Mouse (Mus musculus): ENCODE measurements around the gene Tmem147. TPM values are rescaled to one million over a fixed set of nuclear protein-coding genes. Genes with fewer than 3 reads are reported as not detected.
A peak's percentile ranks its signal among the peaks of the same experiment; 100 is the strongest.

The Tmem147 gene
- total and polyA plus RNA-seq, 2 experiments from 2014 or later = 167 to 290 TPM

DNA sequence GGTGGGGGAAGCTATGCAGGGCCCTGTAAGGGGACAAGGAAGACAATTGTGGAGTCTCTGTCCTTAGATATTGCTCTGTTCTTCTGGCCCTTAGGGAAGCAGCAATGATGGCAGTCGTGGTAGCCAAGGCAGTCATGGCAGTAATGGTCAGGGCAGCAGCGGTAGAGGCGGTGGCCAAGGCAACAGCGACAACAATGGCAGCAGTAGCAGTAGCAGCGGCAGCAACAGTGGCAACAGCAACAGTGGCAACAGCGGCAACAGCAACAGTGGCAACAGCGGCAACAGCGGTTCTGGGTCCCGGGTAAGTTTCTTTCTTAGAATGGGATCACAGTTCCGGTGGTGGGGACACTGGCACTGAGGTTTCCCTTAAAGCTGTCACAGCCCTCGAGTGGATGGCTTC lies 35.8 kb upstream of the Tmem147 start:
- no peaks in the 10 kb centered on the region for H3K9me3 ChIP-seq (ENCODE audit: low read length)
- H3K4me1 ChIP-seq (ENCODE audit: insufficient read depth, low read length) = no peaks in the 10 kb centered on the region
- no peaks in the 10 kb centered on the region for H3K36me3 ChIP-seq (ENCODE audit: insufficient read depth, low read length)
- ATAC-seq (ENCODE audit: low FRiP score) (no peak), DNase-seq (ENCODE audit: low spot score) (peak; percentile 17)
- H3K4me3 ChIP-seq (ENCODE audit: low read depth, low read length) = no peak overlapping the region
- H3K27me3 ChIP-seq (ENCODE audit: insufficient read depth, low read length) = no peaks in the 10 kb centered on the region
- H3K27ac ChIP-seq (ENCODE audit: low read depth, low read length) = no peak overlapping the region
- H3K9ac ChIP-seq (replicated peaks; ENCODE audit: low read length, poor library complexity, severe bottlenecking) = no peak overlapping the region
- 48% methylated on average over 11 of the region's 11 CpGs for WGBS
- no peak for TF ChIP-seq CTCF (IDR thresholded peaks at IDR 0.05)
- H3K4me2 ChIP-seq (ENCODE audit: low read depth, low read length, poor library complexity, severe bottlenecking) = no peak overlapping the region

DNA sequence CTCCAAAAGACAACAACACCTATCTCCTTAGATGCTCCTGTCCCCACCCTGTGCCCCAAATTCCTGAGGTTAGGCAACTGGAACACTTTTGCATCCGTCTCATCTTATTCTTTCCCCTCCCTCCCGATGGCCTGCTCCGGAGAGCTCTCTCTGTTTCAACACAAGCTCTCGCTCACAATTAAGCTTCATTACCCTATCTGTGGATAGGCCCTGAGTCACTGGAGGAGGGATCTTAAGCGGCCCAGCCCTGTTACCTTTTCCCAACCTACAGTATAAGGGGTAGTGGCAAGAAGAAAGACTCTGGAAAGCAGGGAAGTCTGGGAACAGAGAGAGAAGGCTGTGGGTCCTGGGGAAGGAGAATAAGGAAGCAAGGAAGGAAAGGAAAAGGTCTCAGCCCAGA lies 34.1 kb upstream of the Tmem147 start, which contains the start of gene Dmkn:
Gene Dmkn, plus strand, starts transcription at position 301 of the 400 bp plus-strand sequence.
- Histone ChIP-seq H3K9me3 (ENCODE audit: low read length) (no peaks in the 10 kb centered on the region), H3K9ac (replicated peaks; ENCODE audit: low read length, poor library complexity, severe bottlenecking) (no peak within 1 kb of the TSS), H3K4me3 (ENCODE audit: low read depth, low read length) (no peak within 1 kb of the TSS), H3K4me2 (ENCODE audit: low read depth, low read length, poor library complexity, severe bottlenecking) (no peak within 1 kb of the TSS), H3K27me3 (ENCODE audit: insufficient read depth, low read length) (no peaks in the 10 kb centered on the region), H3K36me3 (ENCODE audit: insufficient read depth, low read length) (no peaks in the 10 kb centered on the region), H3K4me1 (ENCODE audit: insufficient read depth, low read length) (no peaks in the 10 kb centered on the region), H3K27ac (ENCODE audit: low read depth, low read length) (no peak within 1 kb of the TSS)
- TF ChIP-seq CTCF (IDR thresholded peaks at IDR 0.05) = no peak
- ATAC-seq (ENCODE audit: low FRiP score) (no peak), DNase-seq (ENCODE audit: low spot score) (no peak)
- 38% methylated on average over 5 of the region's 5 CpGs for WGBS

- Histone ChIP-seq H3K4me3 (ENCODE audit: low read depth, low read length) (no peak overlapping the region), H3K36me3 (ENCODE audit: insufficient read depth, low read length) (no peaks in the 10 kb centered on the region), H3K27ac (ENCODE audit: low read depth, low read length) (no peak overlapping the region), H3K4me2 (ENCODE audit: low read depth, low read length, poor library complexity, severe bottlenecking) (no peak overlapping the region), H3K27me3 (ENCODE audit: insufficient read depth, low read length) (no peaks in the 10 kb centered on the region), H3K9me3 (ENCODE audit: low read length) (no peaks in the 10 kb centered on the region), H3K4me1 (ENCODE audit: insufficient read depth, low read length) (no peaks in the 10 kb centered on the region), H3K9ac (replicated peaks; ENCODE audit: low read length, poor library complexity, severe bottlenecking) (no peak overlapping the region)
- TF ChIP-seq CTCF (IDR thresholded peaks at IDR 0.05) = no peak
- DNase-seq (ENCODE audit: low spot score) (no peak), ATAC-seq (ENCODE audit: low FRiP score) (no peak)
- 78% methylated on average over 4 of the region's 4 CpGs for whole genome bisulfite sequencing
Measured at GRCm38 (mm10) chr7:30761769-30762352, 32.5 kb upstream of the Tmem147 start.

DNA sequence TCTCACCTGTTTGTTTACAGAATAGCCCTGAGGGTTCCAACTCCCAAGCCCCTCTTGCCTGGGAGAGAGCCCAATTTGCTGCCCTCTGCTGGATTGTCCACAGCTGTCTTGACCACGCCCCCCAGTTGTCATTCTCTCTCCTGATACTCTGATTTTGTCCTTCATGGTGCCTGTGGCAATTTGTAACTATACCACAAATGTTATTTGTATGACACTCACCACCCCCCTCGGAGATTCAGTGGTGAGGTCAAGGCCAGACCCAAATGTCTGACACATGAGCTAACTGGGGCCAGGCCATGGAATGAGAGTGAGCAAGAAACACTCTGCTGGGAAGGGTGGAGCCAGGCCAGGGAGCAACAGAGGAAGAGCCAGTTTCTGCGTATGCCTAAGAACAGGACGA lies 29.5 kb upstream of the Tmem147 start:
- no peak for ATAC-seq (ENCODE audit: low FRiP score)
- Histone ChIP-seq H3K4me1 (ENCODE audit: insufficient read depth, low read length) (no peaks in the 10 kb centered on the region), H3K36me3 (ENCODE audit: insufficient read depth, low read length) (peaks cover 11% of the 10 kb centered on the region), H3K4me3 (ENCODE audit: low read depth, low read length) (no peak overlapping the region), H3K4me2 (ENCODE audit: low read depth, low read length, poor library complexity, severe bottlenecking) (no peak overlapping the region), H3K9ac (replicated peaks; ENCODE audit: low read length, poor library complexity, severe bottlenecking) (no peak overlapping the region), H3K27ac (ENCODE audit: low read depth, low read length) (no peak overlapping the region), H3K27me3 (ENCODE audit: insufficient read depth, low read length) (no peaks in the 10 kb centered on the region), H3K9me3 (ENCODE audit: low read length) (0 out of 2 replicates have a peak, but pooled peaks cover 7% of the 10 kb centered on the region)
- peak; percentile 38 for DNase-seq (ENCODE audit: low spot score)
- TF ChIP-seq CTCF (IDR thresholded peaks at IDR 0.05) = peak; percentile 64
- WGBS = 48% methylated on average over 4 of the region's 4 CpGs

GRCm38 (mm10) chr7:30757001-30757400 lies 27.7 kb upstream of the Tmem147 start:
- no peak overlapping the region for H3K4me3 ChIP-seq (ENCODE audit: low read depth, low read length)
- H3K27ac ChIP-seq (ENCODE audit: low read depth, low read length) = no peak overlapping the region
- H3K4me1 ChIP-seq (ENCODE audit: insufficient read depth, low read length) = no peaks in the 10 kb centered on the region
- DNase-seq (ENCODE audit: low spot score) = no peak
- H3K36me3 ChIP-seq (ENCODE audit: insufficient read depth, low read length) = peaks cover 11% of the 10 kb centered on the region
- H3K9me3 ChIP-seq (ENCODE audit: low read length) = 0 out of 2 replicates have a peak, but pooled peaks cover 7% of the 10 kb centered on the region
- no peak overlapping the region for H3K4me2 ChIP-seq (ENCODE audit: low read depth, low read length, poor library complexity, severe bottlenecking)
- no peak for TF ChIP-seq CTCF (IDR thresholded peaks at IDR 0.05)
- 66% methylated on average over 3 of the region's 3 CpGs for whole genome bisulfite sequencing
- H3K27me3 ChIP-seq (ENCODE audit: insufficient read depth, low read length) = no peaks in the 10 kb centered on the region
- no peak for ATAC-seq (ENCODE audit: low FRiP score)
- no peak overlapping the region for H3K9ac ChIP-seq (replicated peaks; ENCODE audit: low read length, poor library complexity, severe bottlenecking)

DNA sequence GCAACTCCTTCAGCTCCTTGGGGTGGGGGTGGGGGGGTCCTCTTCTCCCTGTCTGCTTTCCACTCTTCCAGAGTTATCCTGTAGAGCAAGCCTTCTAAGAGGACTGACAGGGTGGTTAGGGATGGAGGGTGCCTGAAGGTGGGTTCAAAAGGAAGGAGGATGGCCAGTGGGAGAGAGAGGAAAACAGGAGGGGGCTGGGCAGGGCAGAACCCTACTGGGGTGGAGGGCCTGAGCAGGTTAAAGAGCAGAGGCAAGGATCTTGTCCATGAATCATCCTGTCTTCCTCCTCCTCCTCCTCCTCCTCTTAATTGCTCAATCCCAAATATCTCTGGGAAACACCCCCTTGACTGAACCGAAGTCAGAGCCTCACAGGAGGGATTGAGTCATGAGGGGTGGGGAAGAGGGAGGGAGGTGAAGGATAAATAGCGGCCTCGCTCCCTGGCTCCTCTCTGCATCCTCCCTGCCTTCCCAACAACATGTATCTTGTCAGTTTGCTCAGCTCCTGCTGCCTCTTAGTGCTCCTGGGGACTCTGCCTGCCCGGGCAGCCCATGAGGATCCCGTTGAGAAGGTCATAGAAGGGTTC lies 21.8 kb upstream of the Tmem147 start, which contains the start of gene Sbsn:
Gene Sbsn, plus strand, starts transcription at position 386 of the 584 bp plus-strand sequence.
- WGBS = 75% methylated on average over 5 of the region's 5 CpGs
- Histone ChIP-seq H3K9ac (replicated peaks; ENCODE audit: low read length, poor library complexity, severe bottlenecking) (no peak within 1 kb of the TSS), H3K4me2 (ENCODE audit: low read depth, low read length, poor library complexity, severe bottlenecking) (no peak within 1 kb of the TSS), H3K4me1 (ENCODE audit: insufficient read depth, low read length) (no peaks in the 10 kb centered on the region), H3K4me3 (ENCODE audit: low read depth, low read length) (no peak within 1 kb of the TSS), H3K27ac (ENCODE audit: low read depth, low read length) (no peak within 1 kb of the TSS), H3K36me3 (ENCODE audit: insufficient read depth, low read length) (peaks cover 11% of the 10 kb centered on the region), H3K9me3 (ENCODE audit: low read length) (0 out of 2 replicates have a peak, but pooled peaks cover 7% of the 10 kb centered on the region), H3K27me3 (ENCODE audit: insufficient read depth, low read length) (no peaks in the 10 kb centered on the region)
- ATAC-seq (ENCODE audit: low FRiP score) = no peak
- no peak for TF ChIP-seq CTCF (IDR thresholded peaks at IDR 0.05)
- no peak for DNase-seq (ENCODE audit: low spot score)

Measured in midbrain, postnatal 0 days (tissue).